Mouse (Mus musculus) MEL (cell line): ENCODE measurements at regions not wholly inside any gene's neighbourhood (a gene's known extent, or its start where the extent isn't known, plus 50 kb on each side); places are given as distances from the start of the nearest gene placed in this dataset.

Experiments used
- DNase-seq: peaks from one replicate; pipeline ENCODE4 v3.0.0; 2011; ENCODE audit warnings: low read depth, low spot score
- H3K27ac ChIP-seq: 2 replicates; pipeline ENCODE4 v1.5.1; 2012; ENCODE audit warnings: low read depth, mild to moderate bottlenecking, control low read depth, low read length, moderate library complexity; ENCODE audit not compliant: control insufficient read depth
- H3K27me3 ChIP-seq, 2 experiments: fragments of 150-350 bp in 1 of 2; sonication (generic) in 1 of 2; 2 replicates each; pipeline ENCODE4 v1.6.1; 2012; ENCODE audit warnings: low read length in 2 of 2, mild to moderate bottlenecking in 2 of 2, improper control_type of control experiment in 1 of 2, moderate library complexity in 1 of 2; ENCODE audit not compliant: insufficient read depth in 2 of 2, control insufficient read depth in 1 of 2
- H3K36me3 ChIP-seq, 2 experiments: 2 replicates each; pipeline ENCODE4 v1.6.1; 2012 to 2014; ENCODE audit warnings: low read length in 2 of 2, improper control_type of control experiment in 1 of 2, inconsistent platforms in 1 of 2, mild to moderate bottlenecking in 1 of 2; ENCODE audit not compliant: insufficient read depth in 2 of 2, control insufficient read depth in 1 of 2
- H3K4me1 ChIP-seq, 2 experiments: fragments of 150-350 bp in 1 of 2; sonication (generic) in 1 of 2; 2 replicates each; pipeline ENCODE4 v1.6.1; 2012; ENCODE audit warnings: low read length in 2 of 2, improper control_type of control experiment in 1 of 2, mild to moderate bottlenecking in 1 of 2; ENCODE audit not compliant: insufficient read depth in 2 of 2, control insufficient read depth in 1 of 2
- H3K4me3 ChIP-seq, 2 experiments: fragments of 150-350 bp in 1 of 2; sonication (generic) in 1 of 2; 2 replicates each; pipeline ENCODE4 v1.5.1; 2012; ENCODE audit warnings: low read depth in 2 of 2, low read length in 2 of 2, mild to moderate bottlenecking in 2 of 2, moderate library complexity in 2 of 2, control low read depth in 1 of 2, improper control_type of control experiment in 1 of 2; ENCODE audit not compliant: control insufficient read depth in 1 of 2, insufficient read depth in 1 of 2
- H3K79me2 ChIP-seq: 2 replicates; pipeline ENCODE4 v1.6.1; 2012; ENCODE audit warnings: mild to moderate bottlenecking, low read length, moderate library complexity; ENCODE audit not compliant: control insufficient read depth, poor library complexity, insufficient read depth
- H3K9ac ChIP-seq: 2 replicates; pipeline ENCODE4 v1.6.1; 2012; ENCODE audit warnings: low read depth, mild to moderate bottlenecking, control low read depth, low read length, moderate library complexity; ENCODE audit not compliant: control insufficient read depth, poor library complexity, severe bottlenecking
- H3K9me3 ChIP-seq: fragments of 150-350 bp; sonication (generic); replicated peaks from 2 replicates; pipeline ENCODE4 v1.6.1; 2012; ENCODE audit warnings: mild to moderate bottlenecking, low read length, improper control_type of control experiment, moderate library complexity; ENCODE audit not compliant: insufficient read depth
- BHLHE40 ChIP-seq: IDR thresholded peaks from 2 replicates; pipeline ENCODE4 v1.6.1; 2012; ENCODE audit warnings: low read depth, mild to moderate bottlenecking, inconsistent platforms, low read length, improper control_type of control experiment, borderline replicate concordance
- CHD1 ChIP-seq: IDR thresholded peaks from 2 replicates; pipeline ENCODE4 v1.6.1; 2012; ENCODE audit warnings: low read depth, mild to moderate bottlenecking, inconsistent platforms, low read length, improper control_type of control experiment
- CHD2 ChIP-seq: IDR thresholded peaks from 2 replicates; pipeline ENCODE4 v1.6.1; 2011; ENCODE audit warnings: low read length, improper control_type of control experiment
- CTCF ChIP-seq, 3 experiments: IDR thresholded peaks in 2 of 3; conservative IDR thresholded peaks in 1 of 3; 2 replicates each; pipeline ENCODE4 v1.5.1; 2011 to 2012; ENCODE audit warnings: low read length in 3 of 3, low read depth in 2 of 3, mild to moderate bottlenecking in 2 of 3, improper control_type of control experiment in 1 of 3, inconsistent platforms in 1 of 3, mixed read lengths in 1 of 3, moderate library complexity in 1 of 3; ENCODE audit not compliant: control insufficient read depth in 1 of 3, insufficient read depth in 1 of 3, poor library complexity in 1 of 3, severe bottlenecking in 1 of 3
- E2F4 ChIP-seq: IDR thresholded peaks from 2 replicates; pipeline ENCODE4 v1.6.1; 2011; ENCODE audit warnings: low read depth, low read length, improper control_type of control experiment, borderline replicate concordance
- ELF1 ChIP-seq: IDR thresholded peaks from 2 replicates; pipeline ENCODE4 v1.6.1; 2014; ENCODE audit warnings: low read depth, mild to moderate bottlenecking, inconsistent platforms, low read length, improper control_type of control experiment, moderate library complexity
- EP300 ChIP-seq, 2 experiments: IDR thresholded peaks; 2 replicates each; pipeline ENCODE4 v1.6.1; 2011; ENCODE audit warnings: improper control_type of control experiment in 2 of 2, low read length in 2 of 2, low read depth in 1 of 2, mild to moderate bottlenecking in 1 of 2
- GABPA ChIP-seq: IDR thresholded peaks from 2 replicates; pipeline ENCODE4 v1.6.1; 2012; ENCODE audit warnings: low read depth, mild to moderate bottlenecking, inconsistent platforms, low read length, improper control_type of control experiment, moderate library complexity
- GATA1 ChIP-seq: IDR thresholded peaks from 2 replicates; pipeline ENCODE4 v1.6.1; 2011; ENCODE audit warnings: low read depth, low read length, improper control_type of control experiment
- HCFC1 ChIP-seq: IDR thresholded peaks from 2 replicates; pipeline ENCODE4 v1.6.1; 2012; ENCODE audit warnings: low read depth, mild to moderate bottlenecking, inconsistent platforms, low read length, improper control_type of control experiment, moderate library complexity
- JUND ChIP-seq: IDR thresholded peaks from 2 replicates; pipeline ENCODE4 v1.6.1; 2011; ENCODE audit warnings: low read depth, mild to moderate bottlenecking, improper control_type of control experiment, low read length
- MAFK ChIP-seq: IDR thresholded peaks from 2 replicates; pipeline ENCODE4 v1.6.1; 2011; ENCODE audit warnings: low read depth, mild to moderate bottlenecking, low read length, improper control_type of control experiment, borderline replicate concordance
- MAZ ChIP-seq: IDR thresholded peaks from 2 replicates; pipeline ENCODE4 v1.6.1; 2012; ENCODE audit warnings: low read depth, mild to moderate bottlenecking, inconsistent platforms, low read length, improper control_type of control experiment
- MEF2A ChIP-seq: IDR thresholded peaks from 2 replicates; pipeline ENCODE4 v1.6.1; 2014; ENCODE audit warnings: low read depth, mild to moderate bottlenecking, inconsistent platforms, low read length, improper control_type of control experiment; ENCODE audit not compliant: poor library complexity, insufficient replicate concordance, severe bottlenecking; ENCODE audit errors: extremely low read depth
- MYC ChIP-seq: IDR thresholded peaks from 2 replicates; pipeline ENCODE4 v1.6.1; 2011; ENCODE audit warnings: low read depth, mild to moderate bottlenecking, low read length, improper control_type of control experiment, moderate library complexity
- POLR2AphosphoS2 ChIP-seq: IDR thresholded peaks from 2 replicates; pipeline ENCODE4 v1.6.1; 2011; ENCODE audit warnings: low read length, improper control_type of control experiment
- RAD21 ChIP-seq: IDR thresholded peaks from 2 replicates; pipeline ENCODE4 v1.6.1; 2011; ENCODE audit warnings: mild to moderate bottlenecking, low read depth, low read length, improper control_type of control experiment
- TBP ChIP-seq: IDR thresholded peaks from 2 replicates; pipeline ENCODE4 v1.8.0; 2011; ENCODE audit warnings: low read depth, low read length, improper control_type of control experiment
- TCF12 ChIP-seq: IDR thresholded peaks from 2 replicates; pipeline ENCODE4 v1.6.1; 2014; ENCODE audit warnings: low read depth, mild to moderate bottlenecking, inconsistent platforms, low read length, improper control_type of control experiment, moderate library complexity
- UBTF ChIP-seq: IDR thresholded peaks from 2 replicates; pipeline ENCODE4 v1.6.1; 2012; ENCODE audit warnings: low read depth, mild to moderate bottlenecking, inconsistent platforms, low read length, improper control_type of control experiment, moderate library complexity, borderline replicate concordance; ENCODE audit not compliant: insufficient read depth
- USF1 ChIP-seq: IDR thresholded peaks from 2 replicates; pipeline ENCODE4 v1.6.1; 2014; ENCODE audit warnings: low read depth, mild to moderate bottlenecking, inconsistent platforms, low read length, improper control_type of control experiment, moderate library complexity
- USF2 ChIP-seq, 2 experiments: IDR thresholded peaks; 2 replicates each; pipeline ENCODE4 v1.6.1; 2011 to 2012; ENCODE audit warnings: improper control_type of control experiment in 2 of 2, low read length in 2 of 2, borderline replicate concordance in 1 of 2, inconsistent platforms in 1 of 2, low read depth in 1 of 2, mild to moderate bottlenecking in 1 of 2; ENCODE audit not compliant: insufficient read depth in 1 of 2
- ZC3H11A ChIP-seq: IDR thresholded peaks from 2 replicates; pipeline ENCODE4 v1.6.1; 2012; ENCODE audit warnings: low read depth, mild to moderate bottlenecking, inconsistent platforms, low read length, improper control_type of control experiment

DNA sequence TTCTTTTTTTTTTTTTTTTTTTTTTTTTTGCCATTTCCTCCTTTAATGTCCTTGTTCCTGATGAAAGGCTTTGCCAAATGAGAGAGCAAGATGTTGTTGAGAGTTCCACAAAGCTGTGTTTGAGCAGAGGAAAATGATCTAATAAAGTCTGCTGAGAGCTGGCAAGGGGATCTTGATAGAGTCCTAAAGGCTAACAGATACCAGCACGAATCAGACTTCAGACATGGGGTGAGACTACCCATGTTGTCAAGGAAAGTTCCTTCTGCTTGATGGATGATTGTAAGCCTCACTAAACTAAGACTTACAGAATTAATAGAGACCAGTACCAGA lies 665.2 kb upstream of the Fam92a start:
- Histone ChIP-seq H3K79me2 (no peaks in the 10 kb centered on the region), H3K4me1 (no peaks in the 10 kb centered on the region), H3K9ac (no peak overlapping the region), H3K27ac (no peak overlapping the region), H3K36me3 (no peaks in the 10 kb centered on the region), H3K9me3 (no peaks in the 10 kb centered on the region), H3K4me3 (no peak overlapping the region)
- no peak for DNase-seq
- TF ChIP-seq MAZ (no peak), USF2 (IDR thresholded peaks at IDR 0.05; ENCODE audit: borderline replicate concordance in 1 of 2, insufficient read depth in 1 of 2, low read depth in 1 of 2, low read length in 2 of 2) (no peak), CTCF (IDR thresholded peaks at IDR 0.05 in 2 of 3, conservative IDR thresholded peaks at IDR 0.05 in 1 of 3; ENCODE audit: control insufficient read depth in 1 of 3, insufficient read depth in 1 of 3, low read depth in 2 of 3, low read length in 3 of 3, poor library complexity in 1 of 3, severe bottlenecking in 1 of 3) (no peak), TCF12 (no peak), MEF2A (no peak), CHD2 (no peak)
- TF ChIP-seq, all 39 proteins: peak for 0
- no peaks in the 10 kb centered on the region for H3K27me3 ChIP-seq

DNA sequence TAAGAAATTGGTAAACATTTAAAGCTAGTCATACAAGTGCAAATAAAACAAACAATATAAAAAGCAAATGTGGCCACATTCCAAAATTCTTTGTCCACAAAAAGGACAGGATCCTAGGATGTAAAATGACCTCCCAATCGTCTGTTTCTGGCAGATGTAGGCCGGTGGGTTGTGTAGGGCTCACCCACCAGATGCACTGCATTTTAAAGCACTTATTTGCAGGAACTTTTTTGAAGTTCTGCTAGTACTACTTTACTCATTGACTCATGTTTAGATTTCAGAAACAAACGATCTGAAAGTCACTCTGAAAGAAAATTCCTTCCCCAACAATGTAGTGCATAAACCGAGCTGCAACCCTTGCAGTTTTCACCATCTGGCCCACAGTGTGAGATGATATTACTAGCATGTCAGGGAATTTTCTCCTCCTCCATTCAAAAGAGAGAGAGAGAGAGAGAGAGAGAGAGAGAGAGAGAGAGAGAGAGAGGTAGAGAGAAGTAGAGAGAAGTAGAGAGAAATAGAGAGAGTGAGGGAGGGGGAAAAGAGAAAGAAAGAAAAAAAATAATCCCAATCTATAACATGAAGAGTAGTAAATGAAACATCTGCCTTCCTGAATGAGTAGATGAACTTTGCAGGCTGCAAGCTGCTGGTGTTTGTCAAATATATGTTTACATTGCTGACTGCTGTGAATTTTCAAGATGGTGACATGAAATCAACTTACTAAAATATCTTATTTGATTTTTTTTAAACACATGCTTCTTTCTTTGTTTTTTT lies 664.7 kb upstream of the Fam92a start:
- no peak overlapping the region for H3K27ac ChIP-seq
- TF ChIP-seq MYC (no peak), POLR2AphosphoS2 (no peak), EP300 (IDR thresholded peaks at IDR 0.05; ENCODE audit: low read depth in 1 of 2, low read length in 2 of 2) (no peak)
- no peak for DNase-seq

DNA sequence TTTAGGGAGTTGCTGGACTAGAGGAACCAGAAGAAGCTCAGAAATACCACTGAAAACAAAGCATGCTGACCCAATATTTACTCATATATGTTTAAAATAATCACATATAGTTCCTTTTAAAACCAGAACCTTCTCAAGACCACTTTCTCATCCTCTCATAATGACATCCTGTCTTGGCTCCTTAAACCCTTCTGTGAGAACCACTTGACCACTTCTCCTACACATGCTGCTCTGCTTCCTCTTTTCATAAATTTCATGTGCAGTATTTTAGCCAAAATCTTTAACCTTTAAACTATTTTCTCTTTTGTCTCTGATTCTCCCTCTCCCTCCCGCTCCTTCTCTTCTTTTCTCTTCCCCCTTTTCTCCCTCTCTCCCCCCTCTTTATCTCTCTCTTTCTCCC lies 654.6 kb upstream of the Fam92a start:
- Histone ChIP-seq H3K27ac (no peak overlapping the region), H3K9me3 (no peaks in the 10 kb centered on the region)
- TF ChIP-seq RAD21 = no peak
- TF ChIP-seq USF1 = no peak
- TF ChIP-seq MAZ = no peak
- TF ChIP-seq MAFK = no peak
- TF ChIP-seq GABPA = no peak
- no peak for TF ChIP-seq CHD1
- no peak for TF ChIP-seq TCF12
- TF ChIP-seq POLR2AphosphoS2 = no peak
- no peak for TF ChIP-seq HCFC1
- no peak for TF ChIP-seq JUND
- no peak for TF ChIP-seq MEF2A
- no peak for TF ChIP-seq GATA1
- TF ChIP-seq ZC3H11A = no peak
- no peak for TF ChIP-seq BHLHE40
- no peak for TF ChIP-seq MYC
- TF ChIP-seq TBP = no peak
- no peak for TF ChIP-seq UBTF
- TF ChIP-seq E2F4 = no peak
- TF ChIP-seq ELF1 = no peak
- TF ChIP-seq, all 39 proteins: peak for 0
- H3K4me3 ChIP-seq = no peak overlapping the region
- no peaks in the 10 kb centered on the region for H3K4me1 ChIP-seq
- no peak for DNase-seq
- H3K79me2 ChIP-seq = no peaks in the 10 kb centered on the region
- no peaks in the 10 kb centered on the region for H3K27me3 ChIP-seq
- no peak overlapping the region for H3K9ac ChIP-seq
- H3K36me3 ChIP-seq = no peaks in the 10 kb centered on the region

More for the DNA sequence above, 664.7 kb upstream of the Fam92a start:
- no peaks in the 10 kb centered on the region for H3K4me1 ChIP-seq
- no peaks in the 10 kb centered on the region for H3K9me3 ChIP-seq
- no peaks in the 10 kb centered on the region for H3K36me3 ChIP-seq
- H3K27me3 ChIP-seq = no peaks in the 10 kb centered on the region
- no peak overlapping the region for H3K4me3 ChIP-seq
- H3K9ac ChIP-seq = no peak overlapping the region
- H3K79me2 ChIP-seq = no peaks in the 10 kb centered on the region
